ENCODE assay signal across 15 mouse cellular contexts in the genomic region with DNA sequence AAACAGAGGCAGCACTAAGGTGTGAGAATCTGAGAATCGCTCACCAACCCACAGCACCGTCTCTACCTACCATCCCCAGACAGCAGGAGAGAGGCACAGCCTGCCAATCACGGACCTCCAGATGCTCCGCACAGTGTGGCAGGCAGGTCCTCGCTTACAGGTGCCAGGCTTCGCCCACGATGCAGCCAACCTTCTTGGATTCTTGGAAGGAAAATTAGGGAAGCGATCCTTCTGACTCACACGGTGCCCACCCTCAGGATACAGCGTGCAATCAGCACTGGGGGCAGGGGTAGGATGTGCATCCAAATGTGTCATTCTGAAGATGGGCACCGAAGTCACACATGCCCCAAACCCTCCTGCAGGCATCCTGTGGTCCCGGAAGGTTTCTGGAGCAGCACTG.
DNase-seq lines count a peak whose midpoint lies in the region; ATAC-seq lines count a peak whose summit lies in the region.
"Had no signal": no experiment of that assay in that cellular context is flagged by ENCODE, and none has a peak within 500 bp of the region (broad histone marks: within the 10 kb centered on the region; RNA-seq: fewer than 3 reads in every experiment).

No protein-coding gene starts in this region.

- no peaks in the 10 kb centered on the region for H3K9me3 ChIP-seq in hindbrain, embryonic 16.5 days (ENCODE audit: control insufficient read depth, low read length)
- H3K9me3 ChIP-seq in hindbrain, embryonic 11.5 days (ENCODE audit: control insufficient read depth, low read length): no peaks in the 10 kb centered on the region
- H3K9me3 ChIP-seq in midbrain, embryonic 15.5 days: no peaks in the 10 kb centered on the region
- H3K9me3 ChIP-seq in forebrain, embryonic 14.5 days (replicated peaks; ENCODE audit: control insufficient read depth, low read length): no peaks in the 10 kb centered on the region
- H3K9me3 ChIP-seq: embryonic facial prominence, embryonic 12.5 days; forebrain, embryonic 12.5 days; liver, embryonic 13.5 days had no signal

- H3K27me3 ChIP-seq in hindbrain, embryonic 16.5 days (replicated peaks; ENCODE audit: control insufficient read depth, insufficient read depth, low read length): no peaks in the 10 kb centered on the region
- H3K27me3 ChIP-seq in hindbrain, embryonic 11.5 days (ENCODE audit: control insufficient read depth, insufficient read depth, low read length): no peaks in the 10 kb centered on the region
- H3K27me3 ChIP-seq in midbrain, embryonic 15.5 days (replicated peaks): no peaks in the 10 kb centered on the region
- H3K27me3 ChIP-seq in forebrain, embryonic 14.5 days (replicated peaks; ENCODE audit: control insufficient read depth, insufficient read depth, low read length): no peaks in the 10 kb centered on the region
- H3K27me3 ChIP-seq: embryonic facial prominence, embryonic 12.5 days; forebrain, embryonic 12.5 days; liver, embryonic 13.5 days had no signal

- 88% methylated on average over 12 of the region's 12 CpGs for WGBS in hindbrain, embryonic 16.5 days
- WGBS in hindbrain, embryonic 11.5 days: 89% methylated on average over 12 of the region's 12 CpGs
- WGBS in midbrain, embryonic 15.5 days: 89% methylated on average over 12 of the region's 12 CpGs
- WGBS in forebrain, embryonic 14.5 days: 90% methylated on average over 12 of the region's 12 CpGs

- H3K4me3 ChIP-seq in hindbrain, embryonic 16.5 days (ENCODE audit: low read length): no peak overlapping the region
- no peak overlapping the region for H3K4me3 ChIP-seq in hindbrain, embryonic 11.5 days (ENCODE audit: low read depth, low read length)
- no peak overlapping the region for H3K4me3 ChIP-seq in midbrain, embryonic 15.5 days
- H3K4me3 ChIP-seq in forebrain, embryonic 14.5 days (ENCODE audit: low read depth, low read length): no peak overlapping the region
- H3K4me3 ChIP-seq: embryonic facial prominence, embryonic 12.5 days; forebrain, embryonic 12.5 days; liver, embryonic 13.5 days had no signal

- DNase-seq in hindbrain, embryonic 11.5 days (ENCODE audit: low spot score): no peak
- peak; percentile 62 for DNase-seq in cerebellum, adult 11-12 months
- DNase-seq in cerebellum, postnatal 36 days: peak; percentile 58 to 68
- peak; percentile 45 to 58 for DNase-seq in left cerebral cortex, postnatal 14 days (ENCODE audit: low spot score in 2 of 2)
- no peak for DNase-seq in Muller cell, postnatal 12 days (ENCODE audit: inconsistent ontology term)
- DNase-seq in forebrain, embryonic 14.5 days (ENCODE audit: low spot score): no peak
- DNase-seq: heart, postnatal 10 days; liver, embryonic 13.5 days; lung, postnatal 36 days; thymus, postnatal 36 days had no signal

- H3K9ac ChIP-seq in hindbrain, embryonic 16.5 days (ENCODE audit: low read depth, low read length): no peak overlapping the region
- H3K9ac ChIP-seq in hindbrain, embryonic 11.5 days (ENCODE audit: low read depth, low read length): no peak overlapping the region
- H3K9ac ChIP-seq in midbrain, embryonic 15.5 days: no peak overlapping the region
- H3K9ac ChIP-seq in forebrain, embryonic 14.5 days (ENCODE audit: low read length): no peak overlapping the region
- H3K9ac ChIP-seq: embryonic facial prominence, embryonic 12.5 days; forebrain, embryonic 12.5 days; liver, embryonic 13.5 days had no signal

- 0 out of 2 replicates have a peak, but pooled peaks have one; percentile 45 for ATAC-seq in hindbrain, embryonic 16.5 days
- no peak for ATAC-seq in hindbrain, embryonic 11.5 days (ENCODE audit: low FRiP score)
- no peak for ATAC-seq in midbrain, embryonic 15.5 days (replicated peaks)
- no peak for ATAC-seq in forebrain, embryonic 14.5 days
- ATAC-seq: inflammation-experienced regulatory T-cells, adult 6 months had no signal

- no peaks in the 10 kb centered on the region for H3K4me1 ChIP-seq in hindbrain, embryonic 16.5 days (ENCODE audit: control insufficient read depth, insufficient read depth, low read depth, low read length)
- no peaks in the 10 kb centered on the region for H3K4me1 ChIP-seq in hindbrain, embryonic 11.5 days (replicated peaks; ENCODE audit: control insufficient read depth, insufficient read depth, low read length)
- no peaks in the 10 kb centered on the region for H3K4me1 ChIP-seq in midbrain, embryonic 15.5 days
- H3K4me1 ChIP-seq in forebrain, embryonic 14.5 days (ENCODE audit: control insufficient read depth, insufficient read depth, low read length): no peaks in the 10 kb centered on the region
- H3K4me1 ChIP-seq: forebrain, embryonic 12.5 days; liver, embryonic 13.5 days had no signal

- intact Hi-C loops in left cerebral cortex, postnatal 14 days (cut with DNase I): no loop called here

- no peak overlapping the region for H3K27ac ChIP-seq in hindbrain, embryonic 16.5 days (ENCODE audit: low read depth, low read length)
- no peak overlapping the region for H3K27ac ChIP-seq in hindbrain, embryonic 11.5 days (ENCODE audit: low read depth, low read length)
- no peak overlapping the region for H3K27ac ChIP-seq in midbrain, embryonic 15.5 days
- H3K27ac ChIP-seq in forebrain, embryonic 14.5 days (ENCODE audit: low read depth, low read length): no peak overlapping the region
- H3K27ac ChIP-seq: embryonic facial prominence, embryonic 12.5 days; forebrain, embryonic 12.5 days; liver, embryonic 13.5 days had no signal

- H3K36me3 ChIP-seq in hindbrain, embryonic 16.5 days (ENCODE audit: control insufficient read depth, insufficient read depth, low read length): no peaks in the 10 kb centered on the region
- H3K36me3 ChIP-seq in hindbrain, embryonic 11.5 days (ENCODE audit: control insufficient read depth, insufficient read depth, low read length): no peaks in the 10 kb centered on the region
- no peaks in the 10 kb centered on the region for H3K36me3 ChIP-seq in midbrain, embryonic 15.5 days (replicated peaks)
- no peaks in the 10 kb centered on the region for H3K36me3 ChIP-seq in forebrain, embryonic 14.5 days (ENCODE audit: control insufficient read depth, insufficient read depth, low read length)
- H3K36me3 ChIP-seq: embryonic facial prominence, embryonic 12.5 days; forebrain, embryonic 12.5 days; liver, embryonic 13.5 days had no signal

- H3K4me2 ChIP-seq in hindbrain, embryonic 16.5 days (ENCODE audit: low read length): no peak overlapping the region
- H3K4me2 ChIP-seq in hindbrain, embryonic 11.5 days (replicated peaks; ENCODE audit: low read depth, low read length): no peak overlapping the region
- no peak overlapping the region for H3K4me2 ChIP-seq in midbrain, embryonic 15.5 days
- no peak overlapping the region for H3K4me2 ChIP-seq in forebrain, embryonic 14.5 days (ENCODE audit: low read length)
- H3K4me2 ChIP-seq: embryonic facial prominence, embryonic 12.5 days; forebrain, embryonic 12.5 days; liver, embryonic 13.5 days had no signal

Comparison
In these comparisons a context has a peak if more than half of its experiments do, and no peak if none do; other contexts are left out.
1. DNase-seq: peak in cerebellum, adult 11-12 months (single experiment), cerebellum, postnatal 36 days (2 of 2) and left cerebral cortex, postnatal 14 days (2 of 2); none in hindbrain, embryonic 11.5 days (single experiment), Muller cell, postnatal 12 days (single experiment) and forebrain, embryonic 14.5 days (single experiment).